Mouse (Mus musculus) brain, embryonic 14.5 days (tissue): Measurements from ENCODE around the gene Psen2. TPM values are rescaled to one million over a fixed set of nuclear protein-coding genes. Genes with fewer than 3 reads are reported as not detected.

Source experiments
- DNase-seq: peaks from one replicate; pipeline ENCODE4 v3.0.0-alpha.2; 2011; ENCODE audit warnings: low read depth
- CTCF ChIP-seq: fragments of 200-500 bp; IDR thresholded peaks from 2 replicates; pipeline ENCODE4 v1.5.1; 2012; ENCODE audit warnings: inconsistent platforms, mild to moderate bottlenecking, moderate library complexity, borderline replicate concordance; ENCODE audit not compliant: insufficient read depth, insufficient read length; ENCODE audit errors: extremely low read depth
- POLR2A ChIP-seq: fragments of 200-500 bp; IDR thresholded peaks from 2 replicates; pipeline ENCODE4 v1.6.1; 2012; ENCODE audit warnings: mild to moderate bottlenecking, inconsistent platforms, borderline replicate concordance; ENCODE audit not compliant: poor library complexity, insufficient read depth, insufficient read length, severe bottlenecking; ENCODE audit errors: extremely low read depth
- polyA plus RNA-seq: library from polyadenylated mRNA; depleted of rRNA; stranded (reverse); fragments of >200 nt; gene quantifications from 2 replicates; pipeline ENCODE4 v1.2.3, GENCODE M21; 2012; rRNA removed

The Psen2 gene
- polyA plus RNA-seq, result 17.9 and 19.6 TPM in 2 replicates

DNA sequence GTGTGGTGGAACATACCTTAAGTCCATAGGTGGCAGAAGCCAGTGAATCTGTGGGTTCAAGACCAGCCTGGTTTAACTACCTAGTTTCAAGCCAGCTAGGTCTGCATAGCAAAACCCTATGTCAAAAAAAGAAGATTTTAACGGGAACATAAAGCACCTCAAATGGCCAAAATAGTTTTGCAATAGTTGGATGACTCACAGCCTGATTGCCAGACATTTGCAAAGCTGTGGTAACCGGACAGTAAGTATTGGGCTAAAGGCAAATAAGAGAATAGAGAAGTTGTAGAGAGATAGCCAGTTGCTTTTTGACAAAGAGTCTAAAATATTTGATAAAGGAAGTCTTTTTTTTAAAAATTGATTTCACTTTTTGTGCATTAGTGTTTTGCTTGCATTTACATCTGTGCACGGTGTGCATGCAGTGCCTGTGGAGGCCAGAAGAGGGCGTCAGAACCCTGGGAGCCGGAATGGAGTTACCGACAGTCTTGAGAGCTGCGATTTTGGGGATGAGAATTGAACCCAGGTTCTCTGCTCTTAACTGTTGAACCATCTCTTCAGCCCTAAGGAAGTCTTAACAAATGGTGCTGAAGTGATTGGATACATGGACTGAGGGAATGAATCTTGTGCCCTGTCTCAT lies at the start of gene Psen2:
TSS of gene Psen2 (minus strand) at position 75 of the 634 bp plus-strand sequence.
- DNase-seq, result no peak
- TF ChIP-seq POLR2A (no peak), CTCF (peak; percentile 54; the same call in 1 of the 2 replicates)

DNA sequence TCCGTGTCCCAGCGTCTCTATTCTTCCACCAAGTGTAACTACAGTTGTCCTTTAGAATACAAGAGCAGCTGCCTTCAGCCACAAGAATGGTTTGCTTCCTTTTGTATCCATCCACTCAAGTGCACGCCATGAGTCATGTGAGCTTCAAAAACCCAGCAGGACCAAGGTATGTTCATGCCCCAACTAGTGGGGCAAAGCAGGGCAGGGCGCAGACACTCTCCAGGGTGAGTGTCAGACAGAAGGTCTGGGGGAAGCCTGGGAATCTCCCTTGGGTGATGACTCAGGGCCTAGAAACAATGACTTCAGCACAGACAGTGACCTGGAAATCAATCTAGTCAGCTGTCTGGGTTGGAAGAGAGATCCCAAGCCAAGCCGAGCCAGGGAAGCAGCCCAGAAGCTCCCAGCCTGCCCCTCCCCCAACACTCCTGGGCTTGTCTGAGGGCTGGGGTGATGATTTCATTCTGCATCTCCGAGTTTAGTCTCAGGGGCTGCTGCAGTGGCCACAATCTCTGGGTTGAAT lies 49.6 kb upstream of the Psen2 start:
- TF ChIP-seq POLR2A (no peak), CTCF (no peak)
- peak; percentile 84 for DNase-seq

DNA sequence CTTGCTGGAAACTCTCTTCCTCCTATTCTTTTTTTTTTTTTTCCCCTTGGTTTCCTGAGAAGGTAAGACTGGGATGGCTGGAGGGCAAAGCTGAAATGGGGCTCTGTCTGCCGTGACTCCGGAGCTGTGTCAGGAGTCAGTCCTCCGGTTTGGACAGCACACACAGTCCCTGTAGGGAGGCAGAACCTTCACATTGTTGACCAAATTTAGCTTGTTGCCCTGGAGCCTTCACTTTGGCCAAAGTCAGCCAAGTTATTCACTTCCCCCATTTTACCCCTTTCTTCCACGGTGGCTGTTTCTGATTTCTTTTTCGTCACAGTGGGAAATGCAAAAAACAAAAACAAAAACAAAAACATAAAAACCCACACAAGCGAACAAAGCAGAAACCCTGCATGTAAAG lies 49.0 kb upstream of the Psen2 start:
- no peak for TF ChIP-seq CTCF
- no peak for TF ChIP-seq POLR2A
- no peak for DNase-seq

DNA sequence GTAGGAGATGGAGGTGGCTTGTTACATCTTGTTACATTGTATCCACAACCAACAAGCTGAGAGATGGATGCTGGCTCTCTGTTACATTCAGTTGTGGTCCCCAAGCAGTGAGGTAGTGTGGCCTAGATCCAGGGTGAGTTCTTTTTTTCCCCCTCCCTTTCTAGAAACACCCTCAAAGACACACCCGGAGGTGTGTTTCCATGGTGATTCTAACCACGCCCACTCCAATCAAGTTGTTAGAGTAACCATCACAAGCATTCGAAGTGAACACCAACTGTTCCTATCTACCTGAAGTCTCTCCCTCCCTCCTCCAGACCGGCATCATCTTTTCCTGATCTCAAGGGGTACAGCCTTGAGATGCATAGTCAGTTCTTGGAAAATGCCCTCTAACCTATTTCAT lies 45.7 kb upstream of the Psen2 start:
- TF ChIP-seq POLR2A (no peak), CTCF (no peak)
- no peak for DNase-seq

DNA sequence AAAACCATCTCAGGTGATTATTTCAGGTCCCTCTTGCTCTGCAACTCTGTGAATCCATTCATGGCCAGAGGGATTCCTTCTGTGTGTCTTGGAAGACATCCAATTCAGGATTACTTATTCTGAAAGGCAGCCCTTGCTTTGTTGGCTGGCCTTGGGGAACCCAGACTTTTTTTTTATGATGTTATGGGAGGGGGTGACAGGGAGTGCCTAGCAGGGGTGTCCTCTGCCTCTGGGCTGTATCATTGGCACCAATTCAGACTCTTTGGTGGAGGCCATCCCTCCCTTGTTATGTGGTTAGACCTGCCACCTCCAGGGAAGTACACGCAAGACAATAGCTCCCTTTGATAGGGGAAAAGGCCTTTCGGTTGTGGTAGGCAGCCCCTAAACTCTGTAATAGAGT lies 44.4 kb upstream of the Psen2 start:
- TF ChIP-seq POLR2A (no peak), CTCF (no peak)
- peak; percentile 29 for DNase-seq

DNA sequence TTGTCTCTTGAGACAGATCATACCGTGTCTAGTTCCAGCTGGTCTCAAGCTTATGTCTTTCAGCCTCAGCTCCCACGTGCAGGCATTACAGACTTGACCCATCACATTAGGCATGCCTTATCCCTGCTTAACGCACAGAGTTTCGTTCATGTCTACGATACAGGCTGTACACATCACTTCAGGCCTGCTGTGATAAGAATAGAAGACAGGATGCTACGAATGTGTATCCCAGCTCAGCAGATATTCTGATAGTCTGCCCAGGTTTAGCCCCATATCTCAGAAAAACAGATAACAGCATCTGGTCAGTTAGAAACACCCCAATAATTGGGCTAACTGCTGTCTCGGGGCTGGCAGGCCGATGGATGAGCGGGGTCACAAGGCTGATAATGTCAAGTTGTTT lies 43.7 kb upstream of the Psen2 start:
- TF ChIP-seq CTCF, result no peak
- no peak for TF ChIP-seq POLR2A
- DNase-seq, result no peak

DNA sequence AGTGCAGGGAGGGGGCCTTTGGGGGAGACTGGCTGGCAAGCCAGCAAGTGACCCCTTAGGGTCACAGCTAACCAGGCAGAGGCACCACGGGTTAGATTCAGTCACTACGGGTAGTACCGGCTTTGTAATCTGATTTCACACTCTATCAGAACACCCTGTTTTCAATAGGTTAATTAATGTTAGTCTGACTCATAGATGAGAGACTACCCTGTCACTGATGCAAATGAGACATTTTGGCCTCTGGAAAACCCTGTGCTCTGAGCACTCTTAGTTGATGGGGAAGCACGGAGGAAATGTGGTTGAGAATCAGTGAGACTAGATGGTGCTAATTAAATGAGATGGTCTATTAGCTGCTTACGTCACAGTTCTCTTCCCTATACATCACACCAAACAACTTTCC lies 40.4 kb upstream of the Psen2 start:
- TF ChIP-seq POLR2A (no peak), CTCF (no peak)
- DNase-seq, result no peak

DNA sequence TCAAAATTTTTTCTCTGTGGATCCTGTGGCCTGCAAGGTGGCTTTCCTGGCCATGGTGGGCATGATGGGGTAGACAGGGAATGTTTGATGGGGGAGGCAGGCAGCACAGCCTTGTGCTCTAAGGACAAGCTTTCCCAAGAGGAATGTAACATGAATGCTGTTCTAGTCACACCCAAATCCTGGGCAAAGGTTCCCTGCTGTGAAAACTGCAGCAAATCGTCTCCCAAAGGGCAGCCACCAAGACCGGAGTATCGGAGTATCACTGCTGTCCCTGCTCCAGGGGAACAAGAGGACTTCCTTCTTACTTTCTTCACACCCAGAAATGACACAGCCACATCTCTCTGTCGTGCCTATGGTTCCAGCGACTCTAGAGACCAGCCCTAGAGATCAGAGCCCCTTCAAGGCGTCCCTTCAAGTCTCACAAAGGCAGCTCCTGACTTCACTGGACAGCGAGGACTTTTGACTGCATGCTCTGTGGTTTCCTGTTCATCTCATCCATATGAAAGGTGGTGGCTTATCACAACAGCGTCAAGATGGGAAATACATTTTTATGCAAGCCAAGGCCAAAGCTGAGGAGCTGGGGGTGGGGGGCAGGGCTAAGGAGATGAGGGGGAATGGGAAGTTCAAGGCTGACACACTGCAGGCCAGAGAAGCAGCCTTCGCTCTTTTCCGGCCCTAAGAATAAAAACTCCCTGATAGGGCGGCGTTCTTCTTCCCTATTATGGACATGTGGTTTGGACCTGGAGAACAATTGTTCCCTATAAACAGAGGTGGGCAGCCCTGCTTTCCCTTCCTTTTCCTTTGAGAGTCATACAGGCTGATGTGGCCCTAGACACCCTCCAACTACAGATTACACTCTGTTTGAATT lies 39.2 kb upstream of the Psen2 start:
- TF ChIP-seq CTCF, result no peak
- no peak for TF ChIP-seq POLR2A
- DNase-seq, result no peak

DNA sequence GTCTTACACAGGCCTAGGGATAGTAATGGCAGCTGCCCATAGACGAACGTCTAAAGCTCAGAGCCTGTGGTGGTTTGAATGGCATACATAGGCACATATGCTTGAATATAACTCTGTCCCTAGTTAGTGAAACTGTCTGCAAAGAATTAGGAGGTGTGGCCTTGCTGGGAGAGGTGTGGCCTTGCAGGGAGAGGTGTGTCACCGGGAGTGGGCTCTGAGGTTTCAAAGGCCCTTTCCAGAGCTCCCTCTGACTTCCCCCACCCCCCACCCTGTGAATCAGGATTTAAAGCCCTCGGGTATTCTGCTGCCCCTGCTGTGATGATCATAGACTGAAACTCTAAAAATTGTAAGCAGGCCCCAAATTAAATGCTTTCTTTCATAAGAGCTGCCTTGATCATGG lies 37.8 kb upstream of the Psen2 start:
- no peak for DNase-seq
- TF ChIP-seq POLR2A (no peak), CTCF (no peak)

DNA sequence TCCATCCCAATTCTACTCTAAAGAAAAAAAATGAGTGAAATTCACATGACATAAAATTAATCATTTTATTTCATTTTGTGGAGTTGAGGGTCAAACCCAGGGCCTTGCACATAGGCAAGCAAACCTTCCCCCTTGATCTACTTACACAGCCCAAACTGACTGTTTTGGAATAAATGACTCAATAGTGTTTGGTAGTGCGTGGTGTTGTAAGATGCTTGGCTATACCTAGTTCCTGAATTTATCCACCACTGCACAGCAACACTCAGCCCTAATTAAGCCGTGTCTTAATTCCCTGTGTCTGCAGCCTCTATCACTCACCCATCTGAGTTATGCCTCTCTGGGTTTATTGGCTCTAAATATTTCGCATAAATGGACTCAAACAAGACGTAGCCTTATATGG lies 37.1 kb upstream of the Psen2 start:
- DNase-seq, result no peak
- TF ChIP-seq CTCF (no peak), POLR2A (no peak)

DNA sequence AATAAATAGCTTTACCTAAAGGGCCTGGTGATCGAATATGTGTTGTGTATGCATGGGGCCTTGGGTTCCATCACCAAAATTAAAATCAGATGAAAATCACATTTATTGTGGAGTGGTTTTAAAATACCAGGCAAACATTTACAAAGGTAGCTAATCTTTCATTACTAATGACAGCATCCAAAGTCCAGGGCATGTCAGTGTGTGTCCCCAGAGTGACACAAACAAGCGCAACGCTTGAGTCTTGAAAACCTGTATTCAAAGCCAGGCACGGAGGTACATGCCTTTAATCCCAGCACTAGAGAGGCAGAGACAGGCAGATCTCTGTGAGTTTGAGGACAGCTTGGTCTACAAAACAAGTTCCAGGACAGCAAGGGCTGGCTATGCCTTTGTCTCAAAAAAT lies 36.5 kb upstream of the Psen2 start:
- TF ChIP-seq POLR2A (no peak), CTCF (no peak)
- no peak for DNase-seq

DNA sequence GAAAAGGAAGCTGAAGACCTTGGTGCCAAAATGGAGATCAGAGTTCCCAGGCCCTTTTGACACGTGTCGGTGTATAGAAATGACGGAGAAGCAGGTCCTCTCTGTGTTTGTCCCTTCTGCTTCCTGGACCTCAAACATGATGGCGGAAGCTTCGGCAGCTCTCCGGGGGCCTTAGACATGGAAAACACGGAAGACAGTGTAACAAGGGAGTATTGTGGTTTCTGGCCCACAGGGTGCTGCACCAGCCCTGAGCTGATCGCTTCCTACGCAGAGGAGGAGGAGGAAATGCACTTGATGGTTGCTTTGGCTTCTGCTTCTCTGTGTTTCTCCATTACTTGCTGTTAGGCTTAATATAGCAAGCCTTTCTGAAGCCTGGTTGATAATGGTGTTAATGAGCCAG lies 32.9 kb upstream of the Psen2 start:
- TF ChIP-seq POLR2A, result no peak
- TF ChIP-seq CTCF, result no peak
- no peak for DNase-seq

DNA sequence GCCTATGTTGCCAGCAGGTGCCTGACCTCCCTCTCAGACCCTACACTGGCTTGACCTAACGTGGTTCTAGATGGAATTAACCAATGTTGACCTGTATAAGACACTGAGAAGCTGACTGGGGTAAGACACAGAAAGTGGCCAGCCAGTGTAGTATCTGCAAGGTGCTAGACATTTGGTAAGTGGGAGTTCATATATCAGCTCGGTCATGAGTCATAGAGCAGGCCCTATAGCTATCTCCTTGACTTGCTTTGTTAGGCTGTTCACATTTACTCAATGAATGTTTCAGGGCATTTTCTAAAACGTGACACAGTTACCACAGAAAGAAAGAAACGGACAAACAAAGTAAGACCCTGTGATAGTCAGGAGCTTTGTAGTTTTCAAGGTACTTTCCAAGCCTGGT lies 27.1 kb upstream of the Psen2 start:
- no peak for DNase-seq
- TF ChIP-seq POLR2A (no peak), CTCF (no peak)
